Mouse (Mus musculus): ENCODE measurements around the gene Ppp2r3c. TPM values are rescaled to one million over a fixed set of nuclear protein-coding genes. Genes with fewer than 3 reads are reported as not detected.
A peak's percentile ranks its signal among the peaks of the same experiment; 100 is the strongest.

Gene Ppp2r3c
- polyA plus RNA-seq, 1 experiment from 2014 or later, result 18.9 TPM

DNA sequence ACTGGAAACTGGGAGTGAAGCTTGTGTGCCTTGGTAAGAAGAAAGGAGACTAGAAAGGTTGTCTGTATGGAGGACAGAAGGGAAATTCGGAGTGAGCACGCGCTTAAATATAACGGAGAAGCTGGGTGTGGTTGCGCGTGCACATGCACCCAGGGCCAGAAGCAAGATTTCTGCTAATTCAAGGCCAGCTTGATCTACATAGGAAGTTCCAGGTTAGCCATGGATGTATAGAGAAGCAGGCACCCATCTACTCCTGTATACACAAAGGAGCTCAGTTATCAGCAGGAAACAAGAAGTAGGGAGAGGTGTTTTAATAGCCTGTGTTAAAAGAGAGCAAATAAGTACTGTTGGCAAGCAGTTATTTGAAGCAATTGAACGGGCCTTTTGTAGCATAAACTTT, 22.9 kb upstream of the Ppp2r3c start:
- Histone ChIP-seq H3K4me1 (replicated peaks; ENCODE audit: control insufficient read depth, insufficient read depth, low read length) (peaks cover 13% of the 10 kb centered on the region), H3K27ac (ENCODE audit: low read depth, low read length) (no peak overlapping the region), H3K4me2 (no peak overlapping the region), H3K9me3 (ENCODE audit: control insufficient read depth, low read length) (no peaks in the 10 kb centered on the region), H3K4me3 (ENCODE audit: low read depth, low read length) (no peak overlapping the region), H3K27me3 (replicated peaks; ENCODE audit: control insufficient read depth, insufficient read depth, low read length) (no peaks in the 10 kb centered on the region), H3K9ac (ENCODE audit: low read depth, low read length) (no peak overlapping the region), H3K36me3 (ENCODE audit: control insufficient read depth, insufficient read depth, low read length) (no peaks in the 10 kb centered on the region)
- WGBS, result 71% methylated on average over 7 of the region's 7 CpGs
- ATAC-seq (replicated peaks; ENCODE audit: low FRiP score) (no peak), DNase-seq (ENCODE audit: low spot score) (no peak)

DNA sequence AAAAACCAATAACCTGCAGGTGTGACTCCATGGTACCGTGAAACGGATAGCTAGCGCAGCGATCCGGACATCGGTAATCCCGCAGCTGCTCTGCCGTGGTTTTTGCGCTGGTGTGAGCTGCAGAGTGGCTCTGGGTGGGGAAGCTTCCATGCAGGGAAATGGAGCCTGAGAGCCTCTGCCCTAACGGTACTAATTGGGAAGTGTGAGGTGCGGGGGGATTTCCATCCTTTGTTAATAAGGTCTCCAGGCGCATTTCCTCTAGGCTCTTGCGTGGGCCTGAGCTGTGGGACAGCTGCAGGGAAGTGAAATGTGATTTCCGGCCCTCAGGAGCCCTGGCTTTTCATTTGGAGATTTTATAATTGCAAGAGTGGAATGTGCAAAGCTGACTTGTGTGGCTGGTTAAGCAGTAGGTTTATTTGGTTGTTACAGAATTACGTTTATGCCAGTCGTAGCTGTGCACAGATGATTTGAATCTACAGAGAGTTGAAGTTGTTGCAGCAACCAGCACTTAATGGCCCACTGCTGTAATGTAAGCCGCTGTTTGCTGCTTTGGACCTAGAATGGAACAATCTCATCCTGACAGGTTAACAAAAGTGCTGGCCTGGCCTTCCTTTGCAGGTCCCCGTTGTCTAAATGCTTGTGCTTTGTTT, 19.0 kb upstream of the Ppp2r3c start:
- no peak overlapping the region for H3K4me3 ChIP-seq (ENCODE audit: low read depth, low read length)
- ATAC-seq (replicated peaks; ENCODE audit: low FRiP score) (no peak), DNase-seq (ENCODE audit: low spot score) (no peak)
- H3K9ac ChIP-seq (ENCODE audit: low read depth, low read length), result no peak overlapping the region
- 0 out of 2 replicates have a peak, but pooled peaks cover 3% of the 10 kb centered on the region for H3K36me3 ChIP-seq (ENCODE audit: control insufficient read depth, insufficient read depth, low read length)
- H3K4me1 ChIP-seq (replicated peaks; ENCODE audit: control insufficient read depth, insufficient read depth, low read length), result 0 out of 2 replicates have a peak, but pooled peaks cover 2% of the 10 kb centered on the region
- 89% methylated on average over 18 of the region's 18 CpGs for WGBS
- no peaks in the 10 kb centered on the region for H3K27me3 ChIP-seq (replicated peaks; ENCODE audit: control insufficient read depth, insufficient read depth, low read length)
- H3K4me2 ChIP-seq, result no peak overlapping the region
- no peak overlapping the region for H3K27ac ChIP-seq (ENCODE audit: low read depth, low read length)
- H3K9me3 ChIP-seq (ENCODE audit: control insufficient read depth, low read length), result no peaks in the 10 kb centered on the region

DNA sequence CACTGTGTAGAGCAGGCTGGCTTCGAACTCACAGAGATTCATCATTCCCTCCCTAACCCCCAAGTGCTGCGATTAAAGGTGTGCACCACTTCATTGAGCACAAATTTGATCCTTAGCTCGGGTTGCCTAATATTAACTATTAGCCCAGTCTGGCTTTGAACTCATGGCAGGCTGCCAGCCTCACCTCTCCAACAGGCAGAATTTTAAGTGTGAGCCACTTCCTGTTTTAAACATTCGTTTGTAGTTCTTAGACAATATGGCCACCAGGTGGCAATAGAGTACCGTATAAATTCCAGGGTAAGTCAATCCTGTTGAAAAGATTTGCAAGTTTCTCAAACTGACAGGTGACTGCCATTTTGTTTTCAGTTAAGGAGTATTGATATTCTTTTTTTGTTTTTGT, 12.4 kb upstream of the Ppp2r3c start:
- 35% methylated on average over 5 of the region's 5 CpGs for WGBS
- no peak overlapping the region for H3K9ac ChIP-seq (ENCODE audit: low read depth, low read length)
- H3K4me1 ChIP-seq (replicated peaks; ENCODE audit: control insufficient read depth, insufficient read depth, low read length), result no peaks in the 10 kb centered on the region
- peak; percentile 36; the same call in 1 of the 2 replicates for ATAC-seq (replicated peaks; ENCODE audit: low FRiP score)
- H3K9me3 ChIP-seq (ENCODE audit: control insufficient read depth, low read length), result no peaks in the 10 kb centered on the region
- no peak overlapping the region for H3K4me2 ChIP-seq
- H3K27ac ChIP-seq (ENCODE audit: low read depth, low read length), result no peak overlapping the region
- no peak overlapping the region for H3K4me3 ChIP-seq (ENCODE audit: low read depth, low read length)
- peaks cover 3% of the 10 kb centered on the region; the same call in 1 of the 2 replicates for H3K36me3 ChIP-seq (ENCODE audit: control insufficient read depth, insufficient read depth, low read length)
- no peaks in the 10 kb centered on the region for H3K27me3 ChIP-seq (replicated peaks; ENCODE audit: control insufficient read depth, insufficient read depth, low read length)
- peak; percentile 28 for DNase-seq (ENCODE audit: low spot score)

DNA sequence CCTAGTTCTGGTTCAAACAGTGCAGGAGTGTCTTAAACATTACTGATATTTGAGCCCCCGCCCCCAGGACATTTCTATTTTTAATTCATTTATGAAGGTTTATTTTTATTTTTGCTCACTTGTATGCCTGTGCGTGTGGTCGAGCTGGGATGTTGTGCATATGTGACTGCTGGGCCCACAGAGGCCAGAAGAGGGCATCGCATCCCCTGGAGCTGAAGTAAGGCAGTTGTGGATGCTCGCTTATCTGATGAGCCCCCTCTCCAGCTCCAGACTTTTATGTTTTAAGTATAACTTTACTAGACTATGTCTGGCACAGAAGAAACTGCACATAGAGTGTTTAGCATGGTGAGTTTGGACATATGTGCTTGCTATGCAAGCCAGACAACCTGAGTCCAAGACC, 11.1 kb upstream of the Ppp2r3c start:
- H3K9me3 ChIP-seq (ENCODE audit: control insufficient read depth, low read length), result no peaks in the 10 kb centered on the region
- ATAC-seq (replicated peaks; ENCODE audit: low FRiP score), result no peak
- no peak overlapping the region for H3K4me3 ChIP-seq (ENCODE audit: low read depth, low read length)
- H3K27me3 ChIP-seq (replicated peaks; ENCODE audit: control insufficient read depth, insufficient read depth, low read length), result no peaks in the 10 kb centered on the region
- no peak overlapping the region for H3K9ac ChIP-seq (ENCODE audit: low read depth, low read length)
- WGBS, result 88% methylated on average over 5 of the region's 5 CpGs
- no peaks in the 10 kb centered on the region for H3K4me1 ChIP-seq (replicated peaks; ENCODE audit: control insufficient read depth, insufficient read depth, low read length)
- no peak overlapping the region for H3K4me2 ChIP-seq
- DNase-seq (ENCODE audit: low spot score), result peak; percentile 29
- peaks cover 3% of the 10 kb centered on the region; the same call in 1 of the 2 replicates for H3K36me3 ChIP-seq (ENCODE audit: control insufficient read depth, insufficient read depth, low read length)
- no peak overlapping the region for H3K27ac ChIP-seq (ENCODE audit: low read depth, low read length)

DNA sequence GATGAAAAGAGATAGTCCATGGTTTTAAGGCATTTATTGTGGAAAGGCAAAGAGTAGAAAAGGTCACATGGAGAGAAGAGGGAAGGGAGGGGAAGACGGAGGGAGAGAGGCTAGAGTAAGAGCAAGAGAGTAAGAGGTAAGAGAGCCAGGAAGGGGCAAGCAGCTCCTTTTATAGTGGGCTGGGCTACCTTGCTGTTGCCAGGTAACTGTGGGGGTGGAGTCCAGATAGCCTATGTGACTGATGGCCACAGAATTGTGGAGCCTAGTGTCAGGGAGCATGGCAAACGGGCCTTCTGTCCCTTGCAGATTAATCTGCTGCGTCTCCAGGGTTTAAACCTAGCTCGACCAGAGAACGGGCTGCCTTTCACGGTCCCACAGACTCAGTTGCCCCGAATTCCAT, 9.0 kb upstream of the Ppp2r3c start:
- ATAC-seq (replicated peaks; ENCODE audit: low FRiP score), result no peak
- Histone ChIP-seq H3K9ac (ENCODE audit: low read depth, low read length) (no peak overlapping the region), H3K9me3 (ENCODE audit: control insufficient read depth, low read length) (no peaks in the 10 kb centered on the region), H3K27me3 (replicated peaks; ENCODE audit: control insufficient read depth, insufficient read depth, low read length) (no peaks in the 10 kb centered on the region), H3K36me3 (ENCODE audit: control insufficient read depth, insufficient read depth, low read length) (peaks cover 2% of the 10 kb centered on the region; the same call in 1 of the 2 replicates), H3K27ac (ENCODE audit: low read depth, low read length) (no peak overlapping the region), H3K4me3 (ENCODE audit: low read depth, low read length) (no peak overlapping the region), H3K4me2 (no peak overlapping the region), H3K4me1 (replicated peaks; ENCODE audit: control insufficient read depth, insufficient read depth, low read length) (no peaks in the 10 kb centered on the region)
- DNase-seq (ENCODE audit: low spot score), result no peak
- 86% methylated on average over 7 of the region's 7 CpGs for WGBS

DNA sequence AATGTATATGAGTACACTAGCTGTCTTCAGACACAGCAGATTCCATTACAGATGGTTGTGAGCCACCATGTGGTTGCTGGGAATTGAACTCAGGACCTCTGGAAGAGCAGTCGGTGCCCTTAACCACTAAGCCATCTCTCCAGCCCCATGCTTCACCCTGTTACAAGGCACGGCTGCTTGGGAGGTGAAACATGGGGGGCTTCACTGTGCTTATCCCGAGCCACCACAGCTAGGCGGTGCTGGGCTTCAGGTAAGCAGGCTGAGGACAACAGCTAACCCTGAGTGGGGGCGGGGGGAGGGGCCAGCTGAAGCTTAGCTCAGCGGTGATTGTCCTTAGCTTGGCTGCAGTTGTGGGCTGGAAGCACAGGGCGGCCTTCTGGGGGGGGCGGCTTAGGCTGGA, 6.7 kb upstream of the Ppp2r3c start:
- ATAC-seq (replicated peaks; ENCODE audit: low FRiP score) (no peak), DNase-seq (ENCODE audit: low spot score) (no peak)
- Histone ChIP-seq H3K27ac (ENCODE audit: low read depth, low read length) (no peak overlapping the region), H3K4me3 (ENCODE audit: low read depth, low read length) (no peak overlapping the region), H3K4me2 (no peak overlapping the region), H3K9me3 (ENCODE audit: control insufficient read depth, low read length) (no peaks in the 10 kb centered on the region), H3K36me3 (ENCODE audit: control insufficient read depth, insufficient read depth, low read length) (peaks cover 5% of the 10 kb centered on the region; the same call in 1 of the 2 replicates), H3K9ac (ENCODE audit: low read depth, low read length) (no peak overlapping the region), H3K27me3 (replicated peaks; ENCODE audit: control insufficient read depth, insufficient read depth, low read length) (no peaks in the 10 kb centered on the region), H3K4me1 (replicated peaks; ENCODE audit: control insufficient read depth, insufficient read depth, low read length) (no peaks in the 10 kb centered on the region)
- WGBS, result 79% methylated on average over 8 of the region's 8 CpGs

DNA sequence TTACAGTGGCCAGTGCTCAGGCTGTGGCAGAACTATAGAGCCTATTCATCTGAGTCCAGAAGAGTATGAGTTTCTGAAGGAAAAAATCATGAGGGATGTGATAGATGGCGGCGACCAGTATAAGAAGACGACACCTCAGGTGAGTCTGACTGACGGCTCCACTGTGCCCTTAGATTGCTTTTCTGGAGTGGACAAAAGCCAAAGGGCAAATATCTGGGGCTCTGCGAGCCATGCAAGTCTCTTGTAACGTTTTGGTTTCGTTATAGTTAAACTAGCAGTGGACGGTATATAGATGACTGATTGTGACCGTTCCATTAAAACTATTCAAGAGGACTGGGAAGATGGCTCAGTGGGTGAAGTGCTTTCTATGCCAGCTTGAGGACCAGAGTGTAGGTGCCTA, 5.9 kb upstream of the Ppp2r3c start:
- no peak overlapping the region for H3K4me3 ChIP-seq (ENCODE audit: low read depth, low read length)
- no peak overlapping the region for H3K4me2 ChIP-seq
- peaks cover 5% of the 10 kb centered on the region; the same call in 1 of the 2 replicates for H3K36me3 ChIP-seq (ENCODE audit: control insufficient read depth, insufficient read depth, low read length)
- 92% methylated on average over 9 of the region's 9 CpGs for WGBS
- no peaks in the 10 kb centered on the region for H3K27me3 ChIP-seq (replicated peaks; ENCODE audit: control insufficient read depth, insufficient read depth, low read length)
- H3K9ac ChIP-seq (ENCODE audit: low read depth, low read length), result no peak overlapping the region
- DNase-seq (ENCODE audit: low spot score) (no peak), ATAC-seq (replicated peaks; ENCODE audit: low FRiP score) (no peak)
- H3K9me3 ChIP-seq (ENCODE audit: control insufficient read depth, low read length), result no peaks in the 10 kb centered on the region
- H3K27ac ChIP-seq (ENCODE audit: low read depth, low read length), result no peak overlapping the region
- H3K4me1 ChIP-seq (replicated peaks; ENCODE audit: control insufficient read depth, insufficient read depth, low read length), result no peaks in the 10 kb centered on the region

DNA sequence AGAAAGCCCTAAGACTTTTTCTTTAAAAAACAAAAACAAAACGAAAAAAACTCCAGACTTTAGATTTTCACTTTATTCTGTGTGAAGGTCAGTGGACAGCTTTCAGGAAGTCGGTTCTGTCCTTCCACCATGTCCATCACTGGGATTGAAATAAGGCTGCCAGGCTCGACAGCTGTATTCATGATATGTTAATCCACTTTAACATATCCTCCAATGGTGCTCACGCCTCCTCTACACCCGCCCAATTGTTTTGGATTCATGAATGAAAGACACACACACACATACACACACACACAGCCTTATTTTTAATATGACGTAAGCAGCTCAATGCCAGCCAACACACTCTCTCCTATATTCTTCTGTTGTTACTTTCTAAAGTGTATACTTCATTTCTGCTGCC, 4.8 kb upstream of the Ppp2r3c start:
- no peaks in the 10 kb centered on the region for H3K9me3 ChIP-seq (ENCODE audit: control insufficient read depth, low read length)
- H3K36me3 ChIP-seq (ENCODE audit: control insufficient read depth, insufficient read depth, low read length), result peaks cover 5% of the 10 kb centered on the region; the same call in 1 of the 2 replicates
- WGBS, result 89% methylated on average over 6 of the region's 6 CpGs
- no peak overlapping the region for H3K4me2 ChIP-seq
- no peak overlapping the region for H3K9ac ChIP-seq (ENCODE audit: low read depth, low read length)
- no peaks in the 10 kb centered on the region for H3K4me1 ChIP-seq (replicated peaks; ENCODE audit: control insufficient read depth, insufficient read depth, low read length)
- H3K27me3 ChIP-seq (replicated peaks; ENCODE audit: control insufficient read depth, insufficient read depth, low read length), result no peaks in the 10 kb centered on the region
- ATAC-seq (replicated peaks; ENCODE audit: low FRiP score), result no peak
- no peak overlapping the region for H3K4me3 ChIP-seq (ENCODE audit: low read depth, low read length)
- no peak overlapping the region for H3K27ac ChIP-seq (ENCODE audit: low read depth, low read length)
- no peak for DNase-seq (ENCODE audit: low spot score)

DNA sequence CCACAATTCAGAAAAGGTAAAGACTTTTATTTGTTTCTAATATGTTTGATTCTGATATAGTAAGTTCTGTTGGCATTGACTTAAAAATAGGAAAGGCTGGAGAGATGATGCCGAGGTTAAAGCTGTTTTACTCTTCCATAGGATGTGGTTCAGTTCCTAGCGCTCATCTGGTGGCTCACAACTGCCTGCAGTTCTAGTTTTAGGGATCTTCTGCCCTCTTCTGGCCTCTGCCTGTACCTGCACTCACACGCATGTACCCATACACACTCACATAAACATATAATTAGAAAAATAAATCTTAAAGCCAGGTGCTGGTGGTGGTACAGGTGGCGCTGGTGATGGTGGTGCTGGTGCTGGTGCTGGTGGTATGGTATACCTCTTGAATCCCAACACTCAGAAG, 3.6 kb upstream of the Ppp2r3c start:
- no peak for DNase-seq (ENCODE audit: low spot score)
- WGBS, result 95% methylated on average over 4 of the region's 4 CpGs
- Histone ChIP-seq H3K36me3 (ENCODE audit: control insufficient read depth, insufficient read depth, low read length) (peaks cover 5% of the 10 kb centered on the region; the same call in 1 of the 2 replicates), H3K4me3 (ENCODE audit: low read depth, low read length) (no peak overlapping the region), H3K27ac (ENCODE audit: low read depth, low read length) (no peak overlapping the region), H3K27me3 (replicated peaks; ENCODE audit: control insufficient read depth, insufficient read depth, low read length) (no peaks in the 10 kb centered on the region), H3K4me2 (no peak overlapping the region), H3K9me3 (ENCODE audit: control insufficient read depth, low read length) (no peaks in the 10 kb centered on the region), H3K4me1 (replicated peaks; ENCODE audit: control insufficient read depth, insufficient read depth, low read length) (no peaks in the 10 kb centered on the region), H3K9ac (ENCODE audit: low read depth, low read length) (no peak overlapping the region)
- no peak for ATAC-seq (replicated peaks; ENCODE audit: low FRiP score)
